Mouse (Mus musculus) adrenal gland, adult (tissue): Measurements from ENCODE around the gene Ramp3.

Experiments used
- DNase-seq, 2 experiments: peaks; one replicate each; pipeline ENCODE4 v3.0.0; 2022 to 2023; ENCODE audit warnings: low spot score in 1 of 2; ENCODE audit not compliant: inconsistent age in 2 of 2

Ramp3 gene

DNA sequence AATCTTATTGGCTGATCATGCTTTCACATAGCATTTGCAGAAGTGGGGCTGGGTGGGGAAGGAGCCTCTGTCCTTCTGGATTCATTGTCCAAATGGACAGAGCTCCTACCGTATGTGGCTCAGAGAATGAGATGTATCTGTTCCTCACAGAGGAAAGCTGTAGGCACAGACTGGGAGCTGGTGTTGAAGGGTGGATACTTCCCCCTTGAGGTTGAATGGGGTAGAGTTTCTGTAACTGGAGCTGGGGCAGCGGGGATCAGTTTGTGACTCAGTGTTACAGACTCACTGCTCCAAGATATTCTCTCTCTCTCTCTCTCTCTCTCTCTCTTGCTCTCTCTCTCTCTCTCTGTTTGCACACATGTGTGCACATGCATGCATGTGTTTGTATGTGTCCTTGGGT, 11.7 kb downstream of the Ramp3 start:
- DNase-seq: no peak

DNA sequence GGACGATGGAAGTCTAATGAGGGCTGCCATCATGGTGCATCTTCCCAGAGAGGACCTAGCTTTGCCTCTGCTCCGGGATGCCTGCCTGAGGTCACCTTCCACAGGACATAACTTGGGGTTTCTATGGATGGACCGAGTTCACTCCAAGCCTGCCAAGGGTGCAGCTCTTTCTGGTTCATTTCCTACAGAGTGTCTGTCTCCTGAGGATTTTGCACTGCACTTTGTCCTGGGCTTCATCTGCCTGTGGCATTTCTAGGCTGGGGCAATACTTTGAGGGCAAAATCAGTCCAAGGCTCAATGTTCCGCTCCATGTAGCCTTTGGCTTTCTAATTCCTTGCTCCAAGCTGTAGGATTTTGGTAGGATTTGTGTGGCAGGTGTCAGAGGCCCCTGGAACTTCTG, 12.5 kb downstream of the Ramp3 start:
- DNase-seq: no peak

DNA sequence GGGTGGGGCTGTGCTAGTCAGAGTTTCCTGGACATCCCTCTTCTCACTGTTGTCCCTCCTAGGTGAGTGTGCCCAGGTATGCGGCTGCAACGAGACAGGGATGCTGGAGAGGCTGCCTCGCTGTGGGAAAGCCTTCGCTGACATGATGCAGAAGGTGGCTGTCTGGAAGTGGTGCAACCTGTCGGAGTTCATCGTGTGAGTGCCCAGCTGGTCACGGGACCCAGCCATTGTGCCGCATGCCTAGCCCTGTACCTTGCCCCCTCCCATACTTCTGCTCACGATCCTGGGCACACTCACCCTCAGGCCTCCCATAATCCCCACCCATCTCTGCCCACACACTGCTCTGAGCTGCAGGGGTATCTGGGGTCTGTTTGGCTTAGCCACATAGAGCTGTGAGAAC, 16.4 kb downstream of the Ramp3 start:
- no peak for DNase-seq

DNA sequence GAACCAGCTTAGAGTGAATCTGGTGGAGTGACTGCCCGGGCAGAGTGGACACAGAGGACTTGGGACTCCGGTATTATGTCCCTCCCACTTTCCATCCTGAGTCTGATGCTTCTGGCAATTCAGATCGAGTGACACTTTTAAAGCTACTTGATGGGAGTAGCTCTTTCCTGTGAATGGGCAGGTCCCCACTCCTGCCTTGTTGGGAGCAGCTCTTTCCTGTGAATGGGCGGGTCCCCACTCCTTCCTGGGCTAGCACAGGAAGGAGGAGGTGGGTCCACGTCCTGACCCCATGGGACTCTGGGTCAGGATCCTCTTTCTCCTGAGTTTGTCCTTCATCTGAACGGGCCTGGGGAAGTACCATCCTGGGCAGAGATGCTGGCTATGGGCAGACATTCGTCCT, 17.1 kb downstream of the Ramp3 start:
- peak; percentile 45 to 60 for DNase-seq

DNA sequence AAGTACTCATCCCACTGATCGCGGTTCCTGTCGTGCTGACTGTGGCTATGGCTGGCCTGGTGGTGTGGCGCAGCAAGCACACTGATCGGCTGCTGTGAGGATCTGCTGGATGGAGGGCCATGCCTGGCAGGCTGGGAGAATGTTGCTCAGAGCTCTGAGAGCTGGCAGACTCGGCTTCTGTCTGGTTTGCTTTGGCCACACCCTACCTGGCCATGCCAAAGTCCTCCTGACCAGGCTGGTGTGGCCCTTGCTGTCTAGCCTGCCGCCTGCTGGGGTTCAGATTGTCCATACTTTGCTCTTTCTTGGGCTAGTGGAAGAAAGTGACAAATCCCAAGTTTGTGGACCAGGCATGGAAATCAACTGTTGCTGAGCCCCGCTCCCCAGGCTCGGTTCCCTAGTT, 18.3 kb downstream of the Ramp3 start:
- DNase-seq: no peak

DNA sequence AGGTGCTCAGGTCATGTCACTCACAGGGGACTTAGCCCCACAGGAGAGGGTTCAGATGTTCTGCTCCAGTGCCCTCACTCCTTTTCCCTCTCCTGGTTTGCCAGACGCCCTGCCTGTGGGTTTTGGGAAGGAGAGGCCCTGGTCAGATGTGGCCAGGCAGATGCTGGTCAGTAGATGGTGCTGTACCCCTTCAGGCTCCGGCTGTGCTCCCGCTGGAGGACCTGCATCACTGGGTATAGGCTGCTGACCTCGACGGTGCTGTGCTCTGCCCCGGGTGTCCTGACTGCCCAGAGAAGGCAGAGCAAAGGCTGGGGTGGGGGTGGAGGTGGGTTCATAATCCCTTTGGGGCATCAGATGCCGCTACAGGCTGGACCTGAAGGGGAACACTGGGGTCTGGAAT, 19.2 kb downstream of the Ramp3 start:
- peak; percentile 51 to 73 for DNase-seq

DNA sequence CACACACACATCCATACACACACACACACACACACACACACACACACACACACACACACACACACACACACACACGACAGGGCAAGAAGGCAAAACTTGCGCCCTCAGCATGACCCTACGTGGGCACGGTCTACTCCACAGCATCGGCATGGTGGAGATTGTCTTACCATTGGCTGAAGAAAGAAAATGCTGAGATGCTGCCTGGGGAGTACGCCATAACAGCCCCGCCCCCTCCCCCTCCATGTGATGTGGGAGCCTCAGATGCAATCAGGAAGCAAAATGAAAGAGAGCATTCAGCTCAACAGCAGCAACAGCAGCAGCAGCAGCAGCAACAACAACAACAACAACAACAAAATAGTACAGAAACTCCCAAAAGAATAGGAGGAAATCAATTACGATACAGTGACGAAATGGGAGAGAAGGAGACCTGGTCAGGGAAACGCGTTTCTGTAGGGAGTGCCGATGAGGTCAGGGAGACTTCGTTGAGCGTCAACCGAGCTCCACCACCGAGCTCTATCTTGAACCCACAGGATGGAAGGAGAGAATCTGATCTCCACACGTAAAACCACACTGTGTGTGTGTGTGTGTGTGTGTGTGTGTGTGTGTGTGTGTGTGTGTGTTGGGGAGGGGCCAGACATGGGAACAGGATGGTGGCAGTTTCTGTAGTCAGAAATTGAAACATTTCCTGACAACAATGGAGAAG, 21.5 kb downstream of the Ramp3 start:
- DNase-seq: no peak

DNA sequence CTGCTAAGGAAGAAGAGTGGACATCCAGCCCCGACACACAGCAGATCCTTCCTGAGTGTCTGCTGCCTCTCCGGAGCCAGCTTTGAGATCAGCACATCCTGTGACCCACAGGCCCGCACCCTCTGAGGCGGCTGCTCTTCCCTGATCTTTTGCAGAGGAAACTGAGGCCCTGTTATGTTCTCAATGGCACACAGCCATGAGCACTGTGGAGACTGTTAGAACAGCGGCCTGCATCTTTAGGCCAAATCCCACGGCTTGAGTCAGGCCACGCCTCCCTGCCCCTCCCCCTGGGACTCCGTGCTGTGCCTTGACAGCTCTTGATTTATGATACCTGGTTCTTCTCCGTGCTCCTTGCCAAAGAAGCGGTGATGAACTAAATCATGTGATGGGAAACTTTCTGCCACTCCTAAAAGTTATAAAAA, 22.1 kb downstream of the Ramp3 start:
- DNase-seq: peak; percentile 81 to 90

DNA sequence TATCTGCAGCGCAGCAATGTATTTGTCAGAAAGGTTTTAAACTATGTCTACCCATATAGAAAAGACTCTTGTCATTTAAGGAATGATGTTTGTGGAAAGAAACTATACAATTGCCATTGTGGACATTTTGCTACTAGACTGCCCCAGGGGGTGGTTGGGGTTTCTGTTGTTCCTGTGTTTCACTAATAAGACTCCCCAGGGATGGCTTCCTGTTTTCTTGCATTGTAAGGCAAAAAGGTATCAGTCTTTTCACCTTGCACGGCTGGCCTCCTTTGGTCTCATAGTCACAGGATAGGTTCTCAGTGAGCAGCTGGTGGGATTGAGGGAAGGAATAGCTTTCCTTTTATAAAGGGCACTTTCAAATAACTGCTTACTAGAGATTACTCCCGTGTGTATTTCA, 26.4 kb downstream of the Ramp3 start:
- DNase-seq: no peak

DNA sequence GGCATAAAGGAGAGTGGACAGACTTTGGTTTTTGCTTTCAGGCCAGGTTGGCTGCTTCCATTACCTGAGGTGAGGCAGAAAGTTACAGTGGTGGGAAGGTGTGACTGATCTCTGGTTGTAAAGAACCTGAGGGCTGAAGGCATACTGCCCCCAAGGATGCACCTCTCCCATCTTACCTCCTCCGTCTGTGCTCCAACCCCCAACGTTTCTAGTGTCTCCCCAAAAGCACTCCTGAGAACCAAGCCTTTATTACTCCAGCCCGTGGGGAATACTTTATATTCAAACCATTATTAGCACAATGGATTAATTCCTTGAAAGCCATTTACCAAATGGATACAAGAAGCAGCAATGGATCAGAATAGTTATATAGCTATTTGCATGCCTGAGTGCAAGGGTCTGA, 30.6 kb downstream of the Ramp3 start:
- DNase-seq: no peak

DNA sequence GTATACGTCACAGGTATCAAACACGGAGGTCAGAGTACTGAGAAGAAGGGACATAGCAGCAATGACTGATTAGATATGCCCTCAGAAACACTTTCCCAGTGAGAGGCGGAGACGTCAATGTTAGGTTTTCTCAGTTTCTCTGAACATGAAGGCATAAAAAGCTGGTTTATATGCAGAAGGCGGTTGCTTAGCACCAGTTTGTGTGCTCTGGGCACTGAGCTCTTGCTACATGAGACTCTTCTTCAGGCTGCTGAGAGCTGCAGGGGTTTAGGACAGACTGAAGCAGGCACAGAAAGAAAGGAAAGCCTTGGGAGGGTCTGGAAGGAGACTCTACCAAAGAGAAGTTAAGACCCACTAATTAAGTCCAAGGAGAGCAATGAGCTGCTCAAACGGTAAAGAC, 34.0 kb downstream of the Ramp3 start:
- no peak for DNase-seq

DNA sequence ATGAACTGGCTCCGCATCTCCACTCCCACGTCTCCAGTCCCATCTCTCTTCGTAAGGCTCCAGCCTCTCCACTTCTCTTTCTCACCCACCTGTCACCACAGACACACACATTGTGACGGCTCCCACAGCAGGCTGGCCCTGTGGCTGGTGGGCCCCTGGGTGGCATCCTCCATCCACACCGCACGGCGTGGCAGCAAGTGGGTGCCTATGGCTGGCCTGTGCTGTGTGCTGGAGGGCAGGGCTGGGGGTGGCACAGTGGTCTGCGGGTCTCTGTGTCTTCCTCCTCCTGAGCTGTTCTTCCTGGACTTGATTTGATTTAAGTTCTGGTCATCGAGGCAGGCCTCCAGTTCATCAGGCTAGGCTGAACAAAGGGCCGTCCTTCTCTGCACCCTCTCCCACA, 35.8 kb downstream of the Ramp3 start:
- DNase-seq: no peak

DNA sequence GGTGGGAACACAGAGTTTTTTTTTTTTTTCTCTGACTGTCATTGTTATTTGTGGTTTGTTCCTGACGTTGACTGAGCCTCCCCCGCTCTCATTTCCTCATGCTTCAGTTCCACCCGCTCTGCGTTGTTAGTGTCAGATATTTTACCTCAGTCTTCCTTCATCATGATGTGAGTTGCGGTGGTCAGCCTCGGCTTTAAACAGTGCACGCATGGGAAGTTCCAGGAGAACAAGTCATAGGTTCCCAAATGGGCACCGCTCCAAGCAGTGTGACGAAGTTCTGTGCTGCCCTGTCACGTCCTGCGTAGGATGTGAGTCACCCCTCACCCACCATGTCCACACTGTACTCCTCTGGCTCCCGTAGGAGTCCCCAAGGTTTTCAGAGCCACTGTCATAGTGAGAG, 36.9 kb downstream of the Ramp3 start:
- DNase-seq: peak; percentile 87 to 91

DNA sequence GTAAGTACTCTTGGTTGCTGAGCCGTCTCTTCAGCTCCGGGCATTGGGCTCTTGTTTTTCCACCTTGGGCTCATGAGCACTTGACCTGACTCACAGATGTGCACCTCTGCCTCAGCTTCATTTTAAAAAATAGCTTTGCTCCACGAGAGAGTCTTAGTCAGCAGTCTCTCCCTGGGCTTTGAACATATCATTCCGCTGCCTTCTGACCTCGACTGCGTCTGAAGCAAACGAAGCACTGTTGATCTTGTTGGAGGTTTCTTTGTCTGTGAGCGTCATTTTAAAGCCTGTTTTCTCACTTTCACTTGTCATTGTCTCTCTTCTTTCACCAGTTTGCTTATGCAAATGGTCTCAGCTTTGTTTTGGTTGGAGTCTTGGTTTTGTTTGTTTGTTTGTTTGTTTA, 38.2 kb downstream of the Ramp3 start:
- no peak for DNase-seq

DNA sequence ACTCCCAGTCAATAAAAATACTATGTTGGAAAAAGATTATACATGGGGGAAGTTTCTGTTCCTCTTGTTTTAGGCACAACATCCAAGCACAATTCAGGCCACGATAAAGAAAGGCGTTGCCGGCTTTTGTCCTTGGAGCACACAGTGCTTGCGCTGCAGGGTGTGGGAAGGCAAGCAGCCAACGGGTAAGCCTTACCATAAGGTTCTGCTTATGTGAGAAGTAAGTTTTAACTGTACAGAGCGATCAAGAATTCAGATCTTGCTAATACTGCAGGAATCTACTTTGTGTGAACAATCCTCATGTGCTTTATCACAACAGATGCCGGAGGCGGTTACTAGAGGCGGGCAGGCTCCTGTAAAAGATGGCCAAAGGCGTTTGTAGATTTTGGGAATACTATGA, 39.4 kb downstream of the Ramp3 start:
- DNase-seq: peak in 1 of 2 experiments; percentile 37

DNA sequence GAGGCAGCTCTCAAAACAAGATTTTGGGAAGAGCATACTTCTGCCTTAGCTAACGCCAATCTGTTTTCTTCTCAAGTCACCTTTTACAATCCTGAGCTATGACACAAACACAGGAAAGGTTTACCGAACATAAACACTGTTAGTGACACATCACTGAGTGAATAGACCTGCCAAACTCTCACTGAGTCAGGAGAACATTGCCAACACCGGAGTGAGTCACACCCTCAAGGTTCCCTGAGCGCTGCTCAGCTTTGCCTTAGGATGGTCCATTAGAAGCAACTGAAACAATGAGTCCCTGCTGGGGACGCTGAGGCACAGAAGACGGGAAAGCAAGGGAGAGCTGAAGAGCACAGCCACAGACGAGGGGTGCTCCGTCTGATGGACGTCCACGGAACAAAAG, 40.0 kb downstream of the Ramp3 start:
- DNase-seq: peak; percentile 41 to 69

DNA sequence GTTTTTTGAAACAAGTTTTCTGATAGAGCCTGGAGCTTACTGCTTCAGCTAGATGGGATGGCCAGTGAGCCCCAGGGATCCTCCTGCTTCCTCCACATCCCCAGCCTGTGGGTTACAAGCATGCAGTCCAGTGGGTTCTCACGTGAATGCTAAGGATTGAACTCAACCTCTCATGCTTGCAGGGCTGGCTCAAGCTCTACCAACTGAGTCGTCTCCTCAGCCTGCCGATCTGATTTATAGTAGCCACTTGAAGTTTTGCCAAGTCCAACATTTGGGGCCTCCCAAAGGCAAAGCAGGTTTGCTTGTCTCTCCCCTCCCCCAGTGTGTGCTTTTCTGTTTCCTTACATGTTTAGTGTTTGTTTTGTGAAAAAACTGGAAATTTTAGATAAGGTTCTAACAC, 43.9 kb downstream of the Ramp3 start:
- no peak for DNase-seq

DNA sequence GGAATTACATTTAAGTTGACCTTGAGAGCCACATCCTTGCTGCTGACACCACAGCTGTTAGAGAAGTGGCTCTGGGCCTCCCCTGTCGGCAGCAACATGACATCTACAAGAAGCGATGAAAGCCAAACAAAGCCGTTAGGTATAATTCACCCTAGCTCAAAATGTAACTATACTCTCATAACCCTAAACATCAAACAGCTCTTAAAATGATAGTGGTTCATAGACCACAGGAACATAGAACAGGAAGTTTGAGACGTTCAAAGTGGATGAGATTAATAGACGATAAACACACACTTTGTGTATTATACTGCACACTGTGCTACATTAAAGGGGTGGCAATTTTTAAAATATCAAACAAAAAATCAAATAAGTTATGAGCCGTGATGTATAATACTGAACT, 46.5 kb downstream of the Ramp3 start:
- no peak for DNase-seq

DNA sequence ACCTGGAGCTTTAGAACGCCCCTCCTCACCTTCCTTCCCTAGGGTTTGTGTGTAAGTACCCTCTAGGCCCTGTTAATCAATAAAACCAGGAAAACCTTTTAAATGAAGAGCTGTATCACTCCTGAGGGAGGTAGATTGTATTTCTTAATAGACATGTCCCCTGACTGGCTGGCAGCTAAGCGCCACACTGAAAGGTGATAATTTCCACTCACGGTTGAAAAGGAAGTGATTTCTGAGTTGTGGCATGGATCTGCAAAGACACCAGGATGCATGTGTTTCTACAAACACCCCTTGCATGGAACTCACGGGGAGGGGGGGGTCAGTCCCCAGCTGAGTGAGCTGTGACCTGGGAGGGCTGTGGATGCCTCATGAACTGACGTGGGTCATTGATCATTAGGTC, 47.2 kb downstream of the Ramp3 start:
- DNase-seq: no peak

DNA sequence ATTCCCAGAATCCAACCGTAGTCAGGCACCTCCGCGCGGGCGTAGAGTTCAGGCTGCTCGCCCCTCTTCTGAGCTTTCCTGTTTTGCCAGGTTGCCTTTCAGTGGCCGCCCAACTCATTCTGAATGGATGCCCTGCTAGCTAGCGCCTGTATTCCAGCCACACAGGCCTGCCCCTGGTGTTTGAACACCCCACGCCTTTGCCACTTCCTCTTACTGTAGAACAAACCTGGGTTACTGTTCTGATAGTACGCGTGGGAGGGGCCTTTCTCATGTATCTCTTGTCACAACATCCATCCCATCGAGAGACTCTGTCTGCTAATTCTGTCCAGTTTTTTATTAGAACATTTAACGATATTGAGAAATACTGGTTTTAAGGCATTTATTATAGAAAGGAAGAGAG, 48.5 kb downstream of the Ramp3 start:
- DNase-seq: no peak

DNA sequence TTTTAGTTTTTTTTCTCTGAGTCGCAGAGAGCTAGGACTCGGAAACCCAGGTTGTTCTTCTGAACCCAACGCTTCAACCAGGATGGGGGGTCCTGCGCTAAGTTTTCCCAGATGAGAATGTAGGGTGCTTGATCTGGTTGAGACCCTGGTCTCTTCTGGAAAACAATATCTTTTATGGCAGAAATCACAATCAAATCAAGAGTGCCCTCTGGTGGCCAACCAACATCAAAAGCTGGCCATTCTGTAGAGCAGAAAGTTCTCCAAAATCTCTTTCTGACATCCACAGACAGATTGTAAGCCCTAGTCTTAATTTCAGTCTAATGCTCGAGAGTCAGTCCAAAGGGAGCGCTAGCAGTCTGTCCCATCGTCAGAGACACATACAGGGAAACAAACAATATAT, 50.1 kb downstream of the Ramp3 start:
- no peak for DNase-seq

DNA sequence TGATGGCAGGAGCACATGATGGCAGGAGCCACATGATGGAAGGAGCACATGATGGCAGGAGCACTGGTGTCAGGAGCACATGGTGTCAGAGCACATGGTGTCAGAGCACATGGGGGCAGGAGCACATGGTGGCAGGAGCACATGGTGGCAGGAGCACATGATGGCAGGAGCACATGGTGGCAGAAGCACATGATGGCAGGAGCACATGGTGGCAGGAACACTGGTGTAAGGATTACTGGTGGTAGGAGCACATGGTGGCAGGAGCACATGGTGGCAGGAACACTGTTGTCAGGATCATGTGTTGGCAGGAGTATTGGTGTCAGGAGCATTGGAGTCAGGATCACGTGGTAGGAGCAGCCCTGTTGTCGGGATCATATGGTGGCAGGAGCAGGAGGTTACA, 52.1 kb downstream of the Ramp3 start:
- no peak for DNase-seq

DNA sequence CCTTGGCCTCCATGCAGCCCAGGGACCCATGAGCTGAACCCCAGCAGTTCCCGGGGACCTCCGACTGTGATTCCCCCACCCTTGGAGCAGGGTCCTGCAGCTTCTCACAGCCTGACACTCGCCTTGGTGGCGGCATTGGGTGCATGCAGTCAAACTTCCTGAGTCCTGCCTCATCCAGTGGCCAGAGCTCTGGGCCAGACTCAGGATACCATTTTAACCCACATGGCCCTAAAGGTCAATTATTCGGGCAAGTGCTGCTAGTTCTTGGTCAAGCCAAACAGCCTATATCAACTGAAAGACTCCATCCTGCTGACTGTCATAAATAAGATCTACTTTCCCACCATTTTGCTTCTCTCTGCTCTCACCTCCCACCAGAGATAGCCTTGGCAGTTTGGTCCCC, 62.4 kb downstream of the Ramp3 start:
- DNase-seq: no peak

DNA sequence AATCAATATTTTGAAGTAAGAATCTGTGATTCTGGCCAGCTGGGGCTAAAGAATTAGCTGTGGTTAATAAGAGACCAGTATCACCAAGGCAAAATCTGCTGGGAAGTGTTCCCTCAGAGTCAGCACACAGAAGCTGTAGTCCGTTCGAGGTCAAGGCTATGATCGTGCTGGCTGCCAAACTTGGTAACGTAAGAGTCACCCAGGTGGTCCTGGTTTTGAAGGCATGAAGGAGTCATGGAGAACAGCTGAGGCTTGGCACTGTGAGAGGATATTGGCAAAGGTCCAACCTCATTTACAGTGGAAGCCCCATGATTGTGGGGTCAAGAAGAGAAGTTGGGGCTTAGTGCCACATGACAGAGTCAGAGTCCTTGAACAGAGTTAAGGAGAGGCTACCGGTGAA, 68.6 kb downstream of the Ramp3 start:
- DNase-seq: no peak
